Mouse (Mus musculus) E14TG2a.4 (cell line): ENCODE data around the gene Olfr870.
A peak's percentile ranks its signal among the peaks of the same experiment; 100 is the strongest.
"Not testable (repeated sequence)": the region's sequence is repeated elsewhere in the genome, so short reads cannot be mapped to it uniquely, and the experiment has no call there.

Source experiments
- H3K27me3 ChIP-seq: 2 replicates; pipeline ENCODE4 v1.6.1; 2014; ENCODE audit warnings: low read length, control low read depth; ENCODE audit not compliant: insufficient read depth
- H3K36me3 ChIP-seq: 2 replicates; pipeline ENCODE4 v1.6.1; 2014; ENCODE audit warnings: low read length, control low read depth; ENCODE audit not compliant: insufficient read depth
- H3K4me1 ChIP-seq: replicated peaks from 2 replicates; pipeline ENCODE4 v1.6.1; 2014; ENCODE audit warnings: low read depth, low read length, control low read depth
- H3K4me3 ChIP-seq: replicated peaks from 2 replicates; pipeline ENCODE4 v1.5.1; 2014; ENCODE audit warnings: mild to moderate bottlenecking, low read length
- H3K9me3 ChIP-seq: 2 replicates; pipeline ENCODE4 v1.6.1; 2014; ENCODE audit warnings: low read length, control low read depth
- CTCF ChIP-seq: conservative IDR thresholded peaks from 2 replicates; pipeline ENCODE4 v1.5.1; 2014; ENCODE audit warnings: low read length
- NANOG ChIP-seq: IDR thresholded peaks from 2 replicates; pipeline ENCODE4 v1.6.1; 2014; ENCODE audit warnings: borderline replicate concordance, low read length, mixed read lengths
- POU5F1 ChIP-seq: IDR thresholded peaks from 2 replicates; pipeline ENCODE4 v1.6.1; 2014; ENCODE audit warnings: low read length, borderline replicate concordance

The Olfr870 gene

DNA sequence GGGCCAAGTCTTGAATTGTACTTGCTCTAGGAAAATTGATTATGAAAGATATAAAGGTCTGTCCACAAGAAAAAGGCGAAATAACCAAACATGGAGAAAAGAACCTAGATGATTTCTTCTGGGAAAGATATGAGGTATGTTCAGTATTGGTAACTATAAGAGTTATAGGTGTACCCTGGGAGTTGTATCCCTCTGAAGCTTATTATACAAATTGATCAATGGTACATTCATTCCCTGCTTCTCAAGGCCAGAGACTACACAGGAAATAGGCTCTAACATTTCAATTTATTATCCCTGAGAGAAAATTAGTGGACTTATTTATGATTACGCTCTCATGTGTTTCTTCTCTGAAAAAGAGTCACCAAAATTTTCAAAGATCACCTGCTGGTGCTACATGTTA lies at the start of gene Olfr870:
Gene Olfr870, minus strand, starts transcription at position 101 of the 400 bp plus-strand sequence.
- Histone ChIP-seq H3K9me3 (peaks cover 18% of the 10 kb centered on the region), H3K4me1 (no peaks in the 10 kb centered on the region), H3K4me3 (no peak within 1 kb of the TSS), H3K27me3 (no peaks in the 10 kb centered on the region), H3K36me3 (no peaks in the 10 kb centered on the region)
- no peak for TF ChIP-seq NANOG
- no peak for TF ChIP-seq CTCF
- no peak for TF ChIP-seq POU5F1

DNA sequence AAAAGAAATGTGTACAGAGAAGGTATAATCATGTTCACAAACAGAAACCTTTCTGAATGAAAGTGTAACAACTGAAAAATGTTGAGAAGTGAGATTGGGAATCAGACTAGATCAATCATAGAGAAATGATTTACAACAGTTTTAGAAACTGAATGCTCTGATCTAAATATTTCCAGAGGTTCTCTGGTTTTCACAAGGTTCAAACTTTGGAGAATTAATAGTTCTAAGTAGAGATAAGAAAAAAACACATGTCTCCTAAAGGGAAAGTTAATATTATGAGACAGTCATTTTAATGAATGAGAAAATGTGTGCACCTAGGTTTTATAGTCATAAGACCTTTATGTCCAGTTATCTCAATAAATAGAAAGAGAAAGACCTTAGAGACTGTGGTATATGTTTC lies 38.0 kb upstream of the Olfr870 start, which contains the start of gene Olfr871:
Gene Olfr871, plus strand, starts transcription at position 301 of the 400 bp plus-strand sequence.
- H3K4me1 ChIP-seq, result no peaks in the 10 kb centered on the region
- H3K36me3 ChIP-seq, result no peaks in the 10 kb centered on the region
- no peak within 1 kb of the TSS for H3K4me3 ChIP-seq
- no peak for TF ChIP-seq CTCF
- no peak for TF ChIP-seq NANOG
- no peak for TF ChIP-seq POU5F1
- H3K9me3 ChIP-seq, result peaks cover 2% of the 10 kb centered on the region; the same call in 1 of the 2 replicates
- H3K27me3 ChIP-seq, result no peaks in the 10 kb centered on the region

DNA sequence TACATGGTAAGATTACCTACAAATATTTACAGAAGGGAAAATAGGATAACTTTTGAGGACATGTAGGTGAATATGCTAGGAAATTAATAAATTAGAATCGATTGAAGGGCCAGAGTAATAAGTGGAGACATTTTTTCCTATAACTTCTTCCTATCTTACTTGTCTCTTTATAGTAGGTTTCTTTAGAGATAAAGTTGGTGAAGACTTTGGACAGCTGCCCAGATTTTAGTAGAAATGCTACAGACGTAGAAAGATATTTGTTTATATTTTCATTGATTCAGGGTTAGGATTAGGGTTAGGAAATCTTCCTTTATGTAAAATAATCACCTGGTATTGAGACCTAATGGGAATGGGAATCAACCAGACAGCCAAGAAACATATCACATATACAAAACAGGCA lies 37.6 kb upstream of the Olfr870 start:
- H3K4me1 ChIP-seq, result no peaks in the 10 kb centered on the region
- no peak overlapping the region for H3K4me3 ChIP-seq
- H3K36me3 ChIP-seq, result no peaks in the 10 kb centered on the region
- H3K27me3 ChIP-seq, result no peaks in the 10 kb centered on the region
- TF ChIP-seq POU5F1 (no peak), CTCF (no peak), NANOG (no peak)
- peaks cover 4% of the 10 kb centered on the region; the same call in 1 of the 2 replicates for H3K9me3 ChIP-seq

DNA sequence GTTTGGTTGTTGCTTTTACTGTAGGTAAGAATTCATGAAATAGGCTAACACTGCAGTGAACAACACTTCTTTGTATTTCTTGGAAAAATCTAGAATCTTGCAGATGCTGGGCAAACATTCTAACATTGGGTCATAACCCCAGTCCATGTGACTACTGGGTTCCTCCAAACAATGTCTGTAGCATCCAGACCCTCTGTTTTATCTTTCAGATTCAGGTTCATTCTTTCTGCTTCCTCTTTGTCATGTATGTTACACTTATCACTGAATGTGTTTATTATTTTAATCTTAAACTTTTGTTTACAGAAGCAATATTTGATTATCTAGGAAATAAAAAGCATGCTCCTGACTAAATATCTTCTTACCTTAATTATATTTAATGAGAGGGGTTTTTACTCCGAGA lies 37.0 kb upstream of the Olfr870 start:
- H3K4me3 ChIP-seq, result no peak overlapping the region
- H3K36me3 ChIP-seq, result no peaks in the 10 kb centered on the region
- TF ChIP-seq CTCF (no peak), POU5F1 (no peak), NANOG (no peak)
- no peaks in the 10 kb centered on the region for H3K4me1 ChIP-seq
- no peaks in the 10 kb centered on the region for H3K27me3 ChIP-seq
- H3K9me3 ChIP-seq, result peaks cover 4% of the 10 kb centered on the region; the same call in 1 of the 2 replicates

DNA sequence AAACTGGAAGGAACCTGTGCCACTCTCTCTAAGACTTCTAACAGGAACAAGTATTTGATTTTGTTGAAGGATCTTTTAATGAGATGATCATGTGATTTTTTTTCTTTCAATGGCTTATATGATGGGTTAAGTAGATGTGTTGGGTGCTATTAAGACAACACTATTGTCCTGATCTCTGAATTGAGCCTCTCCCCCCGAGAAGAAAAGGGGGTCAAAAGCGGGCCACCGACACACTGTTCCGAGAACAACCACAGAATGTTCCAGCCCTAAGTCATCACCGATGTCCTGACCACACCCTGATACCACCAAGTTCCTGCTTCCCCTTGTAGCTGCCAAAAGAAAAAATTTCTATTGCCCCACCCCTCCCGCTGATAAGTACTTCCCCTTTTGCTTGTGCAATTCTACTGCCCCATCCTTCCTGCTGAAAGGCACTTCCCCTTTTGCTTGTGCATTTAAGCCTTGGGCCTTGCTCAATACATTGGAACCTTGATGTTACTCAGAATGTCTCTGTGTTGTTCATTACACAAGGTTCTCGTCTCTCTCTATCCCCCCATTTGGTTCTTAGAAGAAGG lies 29.6 kb upstream of the Olfr870 start:
- H3K27me3 ChIP-seq, H3K36me3 ChIP-seq, H3K4me1 ChIP-seq, H3K4me3 ChIP-seq: not testable (repeated sequence)
- peaks cover 54% of the 10 kb centered on the region for H3K9me3 ChIP-seq

DNA sequence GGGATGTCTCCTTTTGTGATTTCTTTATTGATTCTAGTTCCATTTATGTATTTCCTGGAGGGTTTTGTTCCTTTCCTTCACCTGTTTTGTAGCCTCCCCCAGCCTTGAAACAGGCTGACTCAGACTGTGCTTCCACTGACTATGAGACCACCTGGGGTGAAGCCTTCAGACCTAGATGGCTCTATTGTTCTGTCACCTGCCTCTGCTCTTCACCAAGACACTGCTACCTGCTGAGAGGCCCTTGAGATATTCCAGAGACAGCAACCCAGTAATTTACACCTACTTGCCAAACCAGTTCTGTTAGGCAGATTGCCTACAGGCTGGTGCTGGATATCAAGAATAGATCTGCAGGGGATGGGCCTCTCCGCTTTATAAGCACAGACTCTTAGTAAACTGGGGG lies 28.3 kb upstream of the Olfr870 start:
- TF ChIP-seq NANOG (peak; percentile 73), CTCF (no peak), POU5F1 (no peak)
- H3K36me3 ChIP-seq, result no peaks in the 10 kb centered on the region

DNA sequence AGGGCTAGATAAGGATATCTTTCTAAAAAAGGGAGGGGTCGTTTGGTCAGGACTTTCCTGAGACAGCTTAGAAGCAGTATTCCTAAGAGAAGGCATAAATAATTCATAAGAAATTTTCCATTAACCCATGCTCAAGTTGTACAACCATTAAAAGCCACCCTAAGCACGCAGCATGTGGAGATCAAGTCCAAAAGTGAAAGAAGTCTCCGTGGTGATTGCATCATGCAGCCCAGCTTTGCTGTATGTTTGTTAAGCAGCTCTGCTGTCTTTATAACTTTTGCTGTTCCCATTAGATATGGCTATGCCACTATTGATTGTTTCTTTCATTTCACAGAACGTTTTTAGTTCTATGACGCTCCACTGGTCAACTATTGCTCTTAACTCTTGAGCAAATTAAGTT lies 5.6 kb upstream of the Olfr870 start:
- no peaks in the 10 kb centered on the region for H3K4me1 ChIP-seq
- TF ChIP-seq POU5F1, result no peak
- H3K36me3 ChIP-seq, result no peaks in the 10 kb centered on the region
- H3K4me3 ChIP-seq, result no peak overlapping the region
- H3K9me3 ChIP-seq, result peaks cover 61% of the 10 kb centered on the region
- H3K27me3 ChIP-seq, result no peaks in the 10 kb centered on the region

More for the DNA sequence above, 28.3 kb upstream of the Olfr870 start:
- H3K27me3 ChIP-seq, result no peaks in the 10 kb centered on the region
- no peak overlapping the region for H3K4me3 ChIP-seq
- H3K4me1 ChIP-seq, result no peaks in the 10 kb centered on the region
- H3K9me3 ChIP-seq, result peaks cover 59% of the 10 kb centered on the region

DNA sequence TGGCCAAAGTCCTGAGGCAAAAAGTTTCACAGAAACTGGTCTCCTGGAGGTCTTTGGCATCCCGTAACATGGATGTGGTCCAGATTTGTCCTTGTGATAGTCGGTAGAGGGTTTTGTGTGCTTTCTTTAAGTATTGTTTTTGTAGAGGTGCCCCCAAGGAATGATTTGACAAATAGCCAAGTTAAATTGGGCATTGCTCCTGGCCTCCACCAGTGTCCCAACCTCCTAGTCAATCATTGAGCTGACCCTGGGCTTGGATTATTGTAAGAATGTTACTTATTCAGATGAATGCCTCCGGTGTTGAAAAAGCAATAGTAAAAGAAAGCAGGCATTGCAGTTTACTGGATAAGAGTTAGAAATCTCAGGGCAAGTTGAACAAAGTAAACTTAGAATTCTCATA lies 24.2 kb downstream of the Olfr870 start:
- Histone ChIP-seq H3K9me3 (no peaks in the 10 kb centered on the region), H3K4me1 (no peaks in the 10 kb centered on the region), H3K36me3 (no peaks in the 10 kb centered on the region), H3K27me3 (no peaks in the 10 kb centered on the region), H3K4me3 (no peak overlapping the region)
- no peak for TF ChIP-seq CTCF

DNA sequence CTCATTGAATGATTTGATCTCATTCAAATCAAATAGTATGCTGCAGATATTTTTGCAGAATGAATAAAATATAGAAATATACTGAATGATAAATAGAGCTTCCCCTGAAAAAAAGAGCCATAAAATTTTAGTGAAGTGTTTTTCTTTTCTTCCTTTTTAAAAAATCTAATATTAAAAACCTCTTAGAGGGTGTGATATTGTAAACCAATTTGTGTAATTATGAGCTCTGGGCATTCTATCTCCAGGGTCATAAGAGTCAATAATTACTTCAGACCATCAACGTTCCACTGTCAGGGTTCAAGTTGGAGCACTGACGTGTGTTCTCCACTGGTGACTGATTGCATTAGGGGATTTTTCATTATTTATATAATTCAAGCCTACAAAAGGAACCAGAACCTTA lies 45.1 kb downstream of the Olfr870 start, which contains the start of gene Olfr869:
Gene Olfr869, plus strand, starts transcription at position 301 of the 400 bp plus-strand sequence.
- H3K36me3 ChIP-seq, result no peaks in the 10 kb centered on the region
- H3K4me1 ChIP-seq, result no peaks in the 10 kb centered on the region
- H3K4me3 ChIP-seq, result no peak within 1 kb of the TSS
- TF ChIP-seq CTCF (no peak), POU5F1 (no peak), NANOG (no peak)
- H3K9me3 ChIP-seq, result no peaks in the 10 kb centered on the region
- H3K27me3 ChIP-seq, result no peaks in the 10 kb centered on the region
